Comparison of ENCODE assay signal across 15 mouse cellular contexts in genomic region chr16:37703884-37704283, GRCm38 (mm10).
"Had no signal": no experiment of that assay in that cellular context is flagged by ENCODE, and none has a peak within 500 bp of the region (broad histone marks: within the 10 kb centered on the region; RNA-seq: fewer than 3 reads in every experiment).

No protein-coding gene starts in this region.

- H3K27me3 ChIP-seq: liver, embryonic 15.5 days; midbrain, embryonic 15.5 days; neural tube, embryonic 13.5 days; stomach, embryonic 15.5 days had no signal

- H3K4me2 ChIP-seq: liver, embryonic 11.5 days; liver, embryonic 15.5 days; midbrain, embryonic 15.5 days; neural tube, embryonic 13.5 days; stomach, embryonic 15.5 days had no signal

- H3K4me3 ChIP-seq: limb, embryonic 10.5 days; liver, embryonic 15.5 days; midbrain, embryonic 15.5 days; neural tube, embryonic 13.5 days; stomach, embryonic 15.5 days had no signal

- H3K36me3 ChIP-seq: limb, embryonic 10.5 days; liver, embryonic 15.5 days; midbrain, embryonic 15.5 days; neural tube, embryonic 13.5 days; stomach, embryonic 15.5 days had no signal

- ATAC-seq: intestine, postnatal 0 days; lung, postnatal 0 days; midbrain, embryonic 15.5 days had no signal

- H3K9me3 ChIP-seq: limb, embryonic 10.5 days; liver, embryonic 15.5 days; midbrain, embryonic 15.5 days; neural tube, embryonic 13.5 days; stomach, embryonic 15.5 days had no signal

- DNase-seq: kidney, adult 8-10 months; kidney, postnatal 25 days; lung, adult 2 months; lung, postnatal 36 days; spleen, adult 18-20 months; thymus, adult 2 months; thymus, postnatal 25 days had no signal

- H3K4me1 ChIP-seq: liver, embryonic 15.5 days; stomach, embryonic 15.5 days had no signal

- H3K9ac ChIP-seq: liver, embryonic 15.5 days; midbrain, embryonic 15.5 days; neural tube, embryonic 13.5 days; stomach, embryonic 15.5 days had no signal

- H3K27ac ChIP-seq: limb, embryonic 10.5 days; liver, embryonic 15.5 days; midbrain, embryonic 15.5 days; neural tube, embryonic 13.5 days; stomach, embryonic 15.5 days had no signal
